Mouse (Mus musculus) T-helper 2 cell (primary cell): ENCODE results near the gene Plxna2.

ENCODE experiments used
- in situ Hi-C: fragments of 300-600 bp; cut with MboI, MseI; formaldehyde crosslinking; loops from one replicate; pipeline ENCODE4 v1.15.1; 2025; ENCODE audit warnings: high pct_unique_total_duplicates

Gene Plxna2

DNA sequence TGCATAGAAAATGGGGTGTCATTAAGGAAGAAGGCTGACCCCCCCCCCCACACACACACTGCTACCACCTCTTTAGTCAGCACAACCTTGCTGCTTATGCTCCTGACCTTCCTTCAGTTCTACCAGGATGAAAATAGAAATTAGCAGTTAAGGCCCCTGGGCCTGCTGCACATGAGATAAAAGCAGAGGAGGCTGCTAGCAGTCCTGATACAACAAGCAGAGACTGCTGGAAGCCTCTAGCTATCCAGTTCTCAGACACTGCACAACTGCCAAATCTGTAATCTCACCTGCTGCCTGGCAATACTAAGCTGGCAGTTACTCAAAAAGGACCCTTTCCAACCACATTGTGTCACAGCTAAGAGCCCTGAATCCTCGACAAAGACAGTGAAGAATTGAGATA is 197.5 kb downstream of the Plxna2 start:
- in situ Hi-C loops, result no loop called here

DNA sequence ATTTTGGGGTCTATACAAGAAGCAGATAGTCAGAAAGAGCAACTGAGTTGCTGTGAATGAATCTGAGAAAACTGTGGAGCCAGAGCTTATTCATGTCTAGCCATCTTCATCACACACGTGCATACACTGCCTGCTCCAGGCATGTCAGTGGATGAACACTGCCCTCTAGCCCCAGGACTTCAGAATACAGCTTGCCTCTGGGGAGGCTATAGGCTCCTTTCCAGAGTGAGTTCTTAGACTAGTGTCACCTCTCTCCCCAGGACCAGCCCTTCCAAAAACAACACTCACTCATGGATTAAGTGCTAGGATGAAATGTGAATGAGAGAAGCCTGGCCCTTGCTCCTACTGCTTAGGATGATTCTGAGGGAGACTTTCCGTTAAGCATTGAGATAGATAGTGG is 198.9 kb downstream of the Plxna2 start:
- in situ Hi-C loops, result no loop called here

DNA sequence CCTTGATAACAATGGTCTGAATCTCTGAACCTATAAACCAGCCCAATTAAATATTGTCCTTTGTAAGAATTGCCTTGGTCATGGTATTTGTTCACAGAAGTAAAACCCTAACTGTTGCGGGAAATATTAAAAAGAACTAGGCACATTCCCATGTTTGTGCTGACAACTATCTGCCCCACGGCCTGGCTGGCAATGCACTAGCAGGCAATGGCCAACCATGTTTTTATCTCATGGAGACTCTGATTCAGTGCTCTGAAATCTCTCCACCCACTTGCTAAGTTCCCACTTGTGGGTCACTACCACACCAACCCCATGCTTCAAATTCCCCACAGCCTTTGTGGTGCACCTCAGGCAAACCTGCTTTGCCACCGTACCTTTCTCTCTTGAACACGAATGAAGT is 202.9 kb downstream of the Plxna2 start:
- in situ Hi-C loops, result no loop called here

- in situ Hi-C loops, result no loop called here
Observed at GRCm38 (mm10) chr1:194821721-194822120, 203.7 kb downstream of the Plxna2 start.

DNA sequence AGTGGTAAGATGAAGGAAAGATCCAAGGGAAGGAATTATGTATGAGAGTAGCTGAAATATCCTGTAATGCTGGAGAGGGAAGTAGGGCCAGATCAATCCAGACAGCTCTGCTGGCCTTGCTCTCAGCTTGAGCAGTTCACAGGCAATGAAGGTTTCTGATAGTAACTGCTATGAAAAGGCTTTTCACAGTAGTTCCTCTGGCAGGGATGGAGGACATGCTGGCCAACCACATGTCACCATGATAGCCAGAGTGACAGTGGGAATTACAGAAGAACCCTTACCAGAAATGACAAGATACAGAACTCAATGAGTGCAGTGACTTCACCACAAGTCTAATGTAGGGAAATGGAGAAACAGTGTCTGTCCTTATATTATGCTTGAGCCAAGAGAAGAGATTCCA is 210.3 kb downstream of the Plxna2 start:
- in situ Hi-C loops, result no loop called here

- in situ Hi-C loops, result no loop called here
Observed at GRCm38 (mm10) chr1:194835238-194835637, 217.2 kb downstream of the Plxna2 start.

- in situ Hi-C loops, result no loop called here
Observed at GRCm38 (mm10) chr1:194836182-194836581, 218.2 kb downstream of the Plxna2 start.

DNA sequence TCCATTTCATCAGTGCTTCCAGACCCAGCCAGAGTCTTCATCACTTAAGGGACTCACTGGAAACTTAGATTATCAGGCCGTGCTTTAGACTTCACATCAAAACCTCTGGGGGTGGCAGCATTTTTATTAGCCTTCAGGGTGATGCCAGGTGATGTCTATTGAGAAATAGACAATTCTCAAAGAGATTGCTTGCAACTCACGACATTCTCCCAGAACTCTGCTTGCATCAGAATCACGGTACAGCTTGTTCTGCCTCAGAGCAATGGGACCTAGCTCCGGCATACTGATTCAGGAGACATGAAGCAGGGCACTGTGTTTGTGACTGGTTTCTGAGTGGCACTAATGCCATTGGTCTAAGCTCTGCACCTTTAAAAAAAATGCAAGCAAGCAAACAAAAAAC is 218.7 kb downstream of the Plxna2 start:
- in situ Hi-C loops, result no loop called here

DNA sequence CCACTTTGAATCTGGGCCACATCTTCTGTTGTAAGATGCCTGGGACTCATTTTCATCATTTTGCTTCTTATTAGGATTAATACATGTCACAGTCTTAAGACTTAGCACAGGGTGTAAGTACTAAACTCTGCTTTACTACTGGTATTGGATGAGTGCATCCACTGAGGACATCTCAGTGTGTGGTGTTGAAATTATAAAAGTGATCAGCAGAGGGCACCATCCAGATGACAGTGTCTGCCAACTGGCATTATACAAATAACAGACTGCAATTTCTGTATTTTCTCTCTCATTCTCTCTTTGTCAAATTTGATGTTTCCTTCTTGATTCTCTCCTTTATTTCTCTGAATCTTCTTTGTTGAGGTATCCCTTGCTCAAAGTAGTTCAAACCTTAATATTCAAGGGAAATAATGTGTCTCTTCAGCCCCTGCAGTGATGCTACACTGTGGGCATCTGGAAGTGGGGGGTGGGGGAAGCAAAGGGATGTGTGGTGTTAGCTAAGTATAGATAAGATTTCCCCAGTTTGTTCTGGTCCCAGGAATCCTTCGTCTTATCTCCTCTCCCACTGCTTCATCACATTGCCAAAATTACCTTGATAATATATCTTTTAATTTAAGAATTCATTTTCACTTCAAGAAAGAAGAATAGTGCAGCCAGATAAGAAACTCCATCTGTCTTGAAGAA is 221.4 kb downstream of the Plxna2 start:
- in situ Hi-C loops, result no loop called here

DNA sequence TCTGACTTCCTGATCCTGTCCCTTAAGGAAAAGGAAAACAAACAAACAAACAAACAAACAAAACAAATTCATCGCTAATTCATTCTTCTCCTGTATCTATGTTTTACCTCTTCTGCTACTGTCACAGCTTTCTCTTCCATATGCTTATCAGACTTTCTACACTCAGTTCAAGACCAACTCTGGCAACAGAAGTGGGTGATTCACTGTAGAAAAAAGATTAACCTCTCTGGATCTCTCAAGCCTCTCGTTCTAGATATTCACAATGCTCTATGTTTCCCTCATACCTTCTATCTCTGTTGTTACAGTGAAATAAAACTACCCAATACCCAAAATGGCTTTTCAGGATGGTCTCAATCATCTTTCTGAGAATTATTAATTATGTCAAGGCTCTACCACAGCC is 225.0 kb downstream of the Plxna2 start:
- in situ Hi-C loops, result no loop called here

DNA sequence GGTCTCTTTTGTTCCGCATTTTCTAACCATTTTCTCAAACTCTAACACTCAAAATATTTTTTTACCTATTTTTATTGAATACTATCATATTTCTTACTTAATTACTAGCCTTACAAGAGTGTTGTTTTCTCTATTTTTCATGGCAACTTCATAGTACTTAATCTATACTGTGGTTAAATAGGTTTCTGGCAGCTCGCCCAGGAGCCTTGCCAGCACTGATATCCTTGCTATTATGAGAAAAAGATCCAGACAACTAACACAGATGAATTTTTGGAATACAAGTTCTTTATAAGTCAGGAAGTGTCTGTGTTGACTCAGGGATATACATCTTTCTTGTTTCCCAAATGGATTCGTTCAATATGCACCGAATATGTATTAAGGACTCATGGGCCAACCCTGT is 229.0 kb downstream of the Plxna2 start:
- in situ Hi-C loops, result no loop called here

DNA sequence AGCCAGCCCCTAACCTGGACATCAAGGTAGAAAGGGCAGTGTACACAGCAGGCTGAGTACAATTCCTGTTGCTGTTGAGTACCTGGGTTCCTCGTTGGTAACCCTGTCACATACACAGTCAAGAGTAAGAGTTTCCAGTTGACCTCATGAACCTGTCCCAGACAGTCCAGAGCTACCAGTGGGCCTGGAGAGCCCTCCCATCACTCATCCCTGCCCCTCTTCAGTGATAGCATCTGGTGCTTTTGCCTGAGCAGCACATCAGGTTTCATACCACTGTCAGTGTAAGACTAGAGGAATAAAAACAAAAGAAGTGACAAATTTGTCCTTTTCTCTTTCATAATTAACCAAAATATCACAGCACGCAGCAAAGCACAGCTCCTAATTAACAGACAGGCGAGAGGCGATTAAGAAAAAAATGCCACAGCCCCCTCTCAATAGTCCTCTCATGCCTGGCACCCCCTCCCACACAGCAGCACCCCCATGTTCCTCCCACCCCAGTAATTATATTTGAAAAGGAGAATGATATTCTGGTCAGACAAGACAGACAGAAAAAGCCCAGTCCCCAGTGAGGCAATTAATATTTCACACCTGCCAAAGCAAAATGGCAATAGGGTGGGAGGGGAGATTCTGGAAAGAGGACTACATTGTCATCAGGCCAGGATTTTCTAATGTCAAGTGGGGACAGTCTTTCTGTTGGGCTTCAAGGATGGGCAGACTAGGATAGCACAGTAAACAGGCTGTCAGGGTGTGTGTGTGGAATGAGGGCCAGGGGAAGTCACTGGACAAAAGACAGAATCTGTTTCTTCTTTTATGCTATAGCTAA is 233.4 kb downstream of the Plxna2 start:
- in situ Hi-C loops, result no loop called here

- in situ Hi-C loops, result no loop called here
Observed at GRCm38 (mm10) chr1:194852065-194852358, 234.0 kb downstream of the Plxna2 start.
